Mouse (Mus musculus) right cerebral cortex, adult 18-20 months (tissue): Measurements from ENCODE around the gene Ccdc85b.
"Not testable (repeated sequence)": the region's sequence is repeated elsewhere in the genome, so short reads cannot be mapped to it uniquely, and the experiment has no call there.

ENCODE experiments used
- DNase-seq: peaks from one replicate; pipeline ENCODE4 v3.0.0; 2022; ENCODE audit warnings: mixed read lengths

Gene Ccdc85b

GRCm38 (mm10) chr19:5457746-5458442, at the start of gene Ccdc85b:
Ccdc85b (minus strand) TSS chr19:5457894.
- DNase-seq: no peak

- no peak for DNase-seq
These were observed 46.0 kb upstream of the Ccdc85b start, which contains the start of gene 1700020D05Rik for GRCm38 (mm10) chr19:5503687-5504086. 1700020D05Rik (minus strand) TSS chr19:5503787.

DNA sequence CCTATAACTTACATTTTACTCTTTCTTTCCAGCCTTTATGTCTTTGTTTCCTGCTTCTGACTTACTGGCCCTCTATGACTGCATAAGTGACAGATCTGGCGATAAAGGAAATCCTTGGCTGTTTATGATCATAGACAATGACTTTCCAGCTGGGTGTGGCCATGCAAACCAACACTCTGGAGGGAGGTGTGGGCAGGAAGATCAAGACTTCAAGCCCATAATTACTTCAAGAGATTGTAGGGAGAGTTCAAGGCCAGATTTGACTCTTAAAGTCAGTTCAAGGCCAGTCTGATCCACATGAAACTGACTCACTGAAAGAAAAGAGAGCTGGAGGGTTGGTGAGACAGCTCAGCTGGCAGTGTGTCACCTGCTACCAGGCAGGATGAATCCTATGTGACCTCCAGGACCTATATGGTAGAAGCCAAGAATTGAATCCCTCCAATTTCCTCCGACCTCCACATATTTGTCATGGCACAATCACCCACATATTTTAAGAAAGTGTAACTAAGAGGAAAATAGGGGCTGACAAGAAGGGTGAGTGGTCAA, 42.7 kb upstream of the Ccdc85b start:
- DNase-seq: no peak

DNA sequence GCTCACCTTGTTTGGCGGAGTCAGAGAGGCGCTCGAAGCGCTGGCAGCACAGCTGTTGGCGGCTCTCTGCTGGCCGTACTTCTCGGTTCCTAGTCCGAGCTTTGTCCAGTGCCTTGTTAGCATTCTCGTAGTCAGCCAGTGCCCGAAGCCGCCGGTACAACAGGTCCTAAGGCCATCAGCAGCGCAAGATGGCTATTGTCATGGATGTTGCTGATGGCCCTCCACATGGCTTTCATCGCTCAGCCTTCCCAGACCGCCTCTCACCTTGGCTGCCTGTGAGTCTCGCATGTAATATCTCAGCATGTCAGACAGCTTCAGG, 38.3 kb upstream of the Ccdc85b start:
- no peak for DNase-seq

DNA sequence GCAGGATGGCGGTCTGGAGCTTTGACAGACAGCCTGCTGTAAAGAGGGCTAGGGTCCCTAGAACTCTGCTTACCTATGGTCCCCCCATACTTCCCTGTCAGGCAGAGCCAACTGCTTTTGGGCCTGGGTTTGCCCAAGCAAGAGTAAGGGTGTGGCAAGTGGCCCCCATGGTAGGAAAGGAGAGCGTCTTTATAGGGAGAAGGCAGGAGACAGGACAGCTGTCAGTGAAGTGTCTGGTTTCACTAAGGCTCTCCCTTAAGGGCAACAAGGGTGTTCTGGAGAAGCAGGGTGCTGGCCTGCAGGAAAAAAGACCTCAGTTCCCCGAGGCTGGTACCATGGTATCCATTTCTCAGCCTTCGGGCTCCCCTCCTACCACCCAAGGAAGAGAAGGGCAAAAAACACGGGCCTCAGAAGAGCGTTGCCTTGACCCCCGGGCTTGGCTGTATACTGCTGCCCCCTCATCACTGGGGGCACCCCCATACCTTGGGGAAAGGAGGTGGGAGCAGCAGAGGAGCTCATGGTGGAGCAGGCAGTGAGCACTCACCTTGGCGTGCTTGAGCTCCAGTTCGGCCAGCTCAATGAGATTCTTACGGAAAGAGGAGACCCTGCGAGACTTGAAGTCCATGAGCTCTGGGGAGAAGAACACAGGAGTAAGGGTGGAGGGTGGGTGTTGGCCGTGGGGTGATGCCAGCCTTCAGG, 37.8 kb upstream of the Ccdc85b start:
- no peak for DNase-seq

- no peak for DNase-seq
These were observed 36.6 kb upstream of the Ccdc85b start for GRCm38 (mm10) chr19:5494314-5494713.

- DNase-seq: not testable (repeated sequence)
These were observed 35.6 kb upstream of the Ccdc85b start for GRCm38 (mm10) chr19:5493301-5493721.

DNA sequence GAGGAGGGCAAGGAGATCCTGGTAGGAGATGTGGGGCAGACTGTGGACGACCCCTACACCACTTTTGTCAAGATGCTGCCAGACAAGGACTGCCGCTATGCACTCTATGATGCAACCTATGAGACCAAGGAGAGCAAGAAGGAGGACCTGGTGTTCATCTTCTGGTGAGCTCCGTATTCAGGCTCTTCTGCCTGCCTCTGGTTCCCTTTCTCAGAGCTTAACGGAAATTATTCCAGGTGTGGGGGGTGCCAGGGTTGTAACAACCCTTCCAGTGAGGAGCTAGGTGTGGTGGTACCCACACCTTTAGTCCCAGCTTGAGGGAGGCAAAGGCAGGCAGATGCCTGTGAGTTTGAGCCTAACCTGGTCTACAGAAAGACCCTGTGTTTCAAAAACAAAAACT, 34.9 kb upstream of the Ccdc85b start:
- no peak for DNase-seq

GRCm38 (mm10) chr19:5490898-5491708, 33.4 kb upstream of the Ccdc85b start:
- peak; percentile 89 for DNase-seq

DNA sequence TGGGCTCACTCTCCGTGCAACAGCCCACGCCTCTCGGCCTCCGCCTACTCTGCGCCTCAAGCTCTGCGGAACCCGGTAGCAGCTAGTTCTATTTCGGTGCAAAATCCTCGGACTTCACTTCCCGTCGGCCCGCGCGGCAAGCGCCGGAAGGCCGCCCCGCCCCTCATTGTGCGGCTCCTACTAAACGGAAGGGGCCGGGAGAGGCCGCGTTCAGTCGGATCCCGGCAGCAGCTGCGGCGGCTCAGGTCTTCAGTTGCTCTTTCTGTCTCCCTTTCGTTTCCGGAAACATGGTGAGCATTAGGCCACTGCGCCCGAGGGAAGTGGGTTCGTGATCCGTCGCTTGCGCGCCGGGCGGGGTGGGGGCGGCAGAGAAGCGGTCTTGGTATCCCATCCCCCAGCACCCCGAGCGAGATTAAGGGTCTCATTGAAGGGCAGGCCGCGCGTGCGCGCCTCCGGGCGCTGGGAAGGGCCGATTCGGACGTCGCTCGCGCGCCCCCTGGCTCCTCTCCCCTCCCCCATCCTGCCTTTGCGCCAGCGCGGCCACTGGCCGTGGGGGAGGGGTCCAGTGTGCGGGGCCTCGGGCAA, 32.7 kb upstream of the Ccdc85b start, which contains the start of gene Cfl1:
Gene Cfl1, plus strand, starts transcription at position 143 of the 585 bp plus-strand sequence.
- DNase-seq: peak; percentile 97

GRCm38 (mm10) chr19:5489721-5490120, 32.0 kb upstream of the Ccdc85b start:
- not testable (repeated sequence) for DNase-seq

GRCm38 (mm10) chr19:5488878-5489571, 31.3 kb upstream of the Ccdc85b start:
- DNase-seq: peak; percentile 98

DNA sequence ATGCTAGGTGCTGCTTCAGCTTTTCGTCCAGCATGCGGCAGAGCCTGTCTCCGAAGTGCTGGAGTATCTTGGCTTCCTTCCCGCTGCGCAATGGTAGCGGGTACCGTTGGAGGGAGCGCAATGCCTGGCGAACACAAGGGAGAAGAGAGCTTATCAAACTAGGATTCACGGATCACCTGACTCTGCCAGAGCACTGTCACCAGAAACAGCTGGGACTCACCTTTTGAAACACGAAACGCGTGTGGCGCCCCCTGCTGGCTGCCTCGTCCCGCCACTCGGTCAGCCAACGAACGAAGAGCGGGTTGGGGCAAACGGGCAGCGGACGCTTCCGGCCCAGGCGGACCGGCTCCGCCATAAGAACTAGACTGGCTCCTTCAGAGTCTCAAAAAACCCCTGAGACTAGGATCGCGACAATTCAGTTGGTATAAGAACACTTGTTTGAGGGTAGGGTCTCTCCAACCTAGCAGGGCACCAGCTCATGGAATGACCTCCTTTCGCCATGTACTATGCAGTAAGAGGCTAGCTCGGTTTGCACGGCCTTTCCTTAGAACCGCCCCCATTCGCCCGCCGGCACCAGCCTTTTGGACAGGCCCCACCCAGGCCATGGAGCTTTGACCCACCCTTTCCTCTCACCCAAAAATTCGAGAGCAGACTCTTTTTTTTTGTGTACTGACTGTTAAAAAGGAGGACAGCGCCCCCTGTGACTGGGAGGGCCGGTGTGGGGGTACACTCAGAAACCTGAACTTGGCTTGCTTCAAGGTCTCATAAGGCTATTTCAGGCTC, 30.3 kb upstream of the Ccdc85b start, which contains the start of gene Mus81:
Gene Mus81, minus strand, starts transcription at position 635 of the 783 bp plus-strand sequence.
- peak; percentile 94 for DNase-seq

GRCm38 (mm10) chr19:5486771-5487170, 29.1 kb upstream of the Ccdc85b start:
- no peak for DNase-seq

DNA sequence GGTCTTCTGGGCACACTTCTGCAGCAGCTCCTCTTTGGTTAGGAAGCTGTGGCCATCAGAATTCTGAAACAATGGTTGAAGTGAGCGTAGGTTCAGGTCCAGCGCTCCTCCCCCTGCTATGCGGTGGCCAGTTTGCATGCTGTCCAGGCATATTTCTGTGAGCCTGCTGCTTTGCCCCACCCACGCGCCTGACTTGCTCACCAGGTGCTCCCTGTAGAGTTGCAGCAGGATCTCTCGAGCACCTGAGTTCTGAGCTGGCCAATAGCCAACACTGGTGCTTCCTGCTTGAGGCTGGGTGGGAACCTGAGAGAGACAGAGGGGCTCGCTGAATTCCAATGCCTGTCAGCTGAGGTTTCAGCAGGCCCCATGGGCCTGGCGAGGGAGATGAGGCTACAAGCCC, 28.6 kb upstream of the Ccdc85b start:
- DNase-seq: no peak

DNA sequence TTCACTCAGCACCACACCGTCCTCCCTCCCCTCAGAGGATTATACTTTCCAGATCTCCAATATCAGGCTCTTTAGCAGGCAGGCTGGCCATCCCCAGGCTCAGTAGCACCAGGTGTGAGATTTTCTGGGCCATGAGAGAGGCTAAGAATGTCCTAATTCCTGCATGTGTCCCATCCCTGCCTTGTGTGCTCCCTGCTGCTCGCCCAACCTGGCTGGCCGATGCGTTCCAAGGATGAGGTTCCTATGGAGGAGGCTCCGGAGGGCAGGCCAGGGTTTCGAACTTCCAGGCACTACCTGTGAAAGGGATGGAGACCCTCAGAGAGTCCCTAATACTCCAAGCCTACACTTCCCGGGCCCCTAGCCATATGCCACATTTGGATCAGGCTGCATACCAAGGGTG, 28.1 kb upstream of the Ccdc85b start:
- DNase-seq: no peak

DNA sequence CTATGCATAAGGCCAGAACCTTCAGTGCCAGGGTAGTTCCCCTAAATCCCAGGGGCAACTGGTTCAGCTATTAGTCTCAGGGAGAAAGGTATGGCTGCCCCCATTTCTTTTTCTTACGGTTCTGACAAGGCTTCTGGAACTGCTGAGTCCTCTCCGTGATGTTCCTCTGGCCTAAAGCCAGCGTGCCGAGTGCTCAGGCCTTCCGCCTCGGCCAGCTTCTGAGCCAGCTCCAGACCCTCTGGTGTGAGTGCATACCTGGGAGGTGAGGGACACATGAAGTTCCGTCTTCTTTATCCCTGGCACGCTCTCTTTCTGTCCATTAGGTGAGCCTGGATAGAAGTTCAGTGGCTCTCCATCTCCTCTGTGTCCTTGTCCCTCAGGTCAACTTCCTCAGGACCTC, 27.7 kb upstream of the Ccdc85b start:
- no peak for DNase-seq

DNA sequence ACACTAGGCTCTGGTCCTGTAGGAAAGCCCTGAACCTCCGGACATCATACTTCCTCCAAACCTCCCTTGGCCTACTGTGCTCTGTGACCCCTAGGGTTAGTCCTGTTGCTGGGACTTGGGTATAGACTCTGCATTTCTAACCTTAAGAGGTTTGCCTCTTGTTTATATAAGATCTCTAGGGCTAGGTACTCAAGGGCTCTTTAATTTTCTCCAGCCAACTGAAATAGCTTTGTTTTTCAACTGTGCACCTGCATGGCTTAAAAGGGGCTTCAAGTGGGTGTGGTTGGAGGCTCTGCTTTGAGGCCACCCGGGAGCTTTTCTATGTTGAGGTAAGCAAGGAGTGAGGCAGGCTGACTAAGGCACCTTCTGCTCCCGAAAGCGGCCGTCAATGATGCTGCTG, 26.8 kb upstream of the Ccdc85b start:
- DNase-seq: no peak

DNA sequence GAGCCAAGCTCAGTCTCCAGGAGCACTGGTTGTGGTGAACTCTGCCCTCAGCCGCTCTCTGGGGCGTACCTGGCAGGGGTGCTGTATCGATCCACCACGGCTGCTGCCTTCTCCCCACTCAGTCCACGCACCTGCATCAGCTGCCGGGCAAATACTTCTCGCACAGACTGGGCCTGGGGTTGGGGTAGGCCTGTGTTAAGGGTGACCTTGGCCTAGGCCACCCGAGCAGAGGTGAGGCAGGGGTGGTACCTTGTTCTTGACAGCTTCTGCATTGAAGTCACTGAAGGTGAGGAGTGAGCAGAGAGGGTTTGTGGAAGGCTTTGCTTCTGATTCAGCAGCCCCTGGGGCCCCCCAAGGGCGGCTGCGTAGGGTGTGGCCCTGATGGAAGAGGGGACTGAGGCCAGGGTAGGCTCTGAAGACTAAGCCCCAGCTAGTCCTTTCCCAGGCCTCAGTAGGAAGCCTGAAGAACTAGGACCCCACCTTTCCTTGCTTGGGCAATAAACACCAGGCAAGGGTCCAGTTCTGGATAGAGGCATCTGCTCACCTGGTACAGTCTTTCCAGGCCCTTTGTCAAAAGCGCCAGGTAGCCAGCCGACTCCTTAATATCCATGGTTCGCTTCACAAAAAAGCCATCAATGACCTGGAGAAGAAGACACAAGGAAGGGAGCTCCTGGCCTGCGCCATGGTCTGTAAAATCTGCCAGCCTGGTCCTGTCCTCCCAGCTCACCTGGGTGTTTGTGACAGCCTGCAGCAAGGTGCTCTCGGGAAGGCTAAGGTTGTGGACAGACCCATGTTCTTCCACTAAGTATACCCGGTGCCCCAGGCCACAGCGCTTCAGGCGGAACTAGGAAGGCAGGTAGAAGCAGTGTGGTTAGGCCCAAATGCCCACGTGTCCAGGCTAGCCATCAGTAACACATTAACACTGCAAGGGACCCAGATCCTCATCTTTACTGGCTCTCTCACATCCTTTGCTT, 26.0 kb upstream of the Ccdc85b start:
- DNase-seq: no peak

GRCm38 (mm10) chr19:5481398-5481797, 23.7 kb upstream of the Ccdc85b start:
- DNase-seq: no peak
